Mouse (Mus musculus) stomach, embryonic 15.5 days (tissue): ENCODE data around the gene Galnt12. TPM values are rescaled to one million over a fixed set of nuclear protein-coding genes. Genes with fewer than 3 reads are reported as not detected.

Experiments
- ATAC-seq: fragments of 200-750 bp; cut with Nextera tagmentation; 2 replicates; pipeline ENCODE4 v1.8.0; 2017; ENCODE audit warnings: low read depth, moderate number of reproducible peaks, moderate TSS enrichment; ENCODE audit not compliant: insufficient read depth, low FRiP score
- H3K27ac ChIP-seq: fragments of 300-500 bp; sonication (generic); 2 replicates; pipeline ENCODE4 v1.5.1; 2015; ENCODE audit warnings: mild to moderate bottlenecking, inconsistent platforms
- H3K27me3 ChIP-seq: fragments of 300-500 bp; sonication (generic); replicated peaks from 2 replicates; pipeline ENCODE4 v1.6.1; 2015; ENCODE audit warnings: inconsistent platforms
- H3K36me3 ChIP-seq: fragments of 300-500 bp; sonication (generic); 2 replicates; pipeline ENCODE4 v1.6.1; 2015; ENCODE audit warnings: inconsistent platforms
- H3K4me1 ChIP-seq: fragments of 300-500 bp; sonication (generic); 2 replicates; pipeline ENCODE4 v1.6.1; 2015; ENCODE audit warnings: inconsistent platforms
- H3K4me2 ChIP-seq: fragments of 300-500 bp; sonication (generic); 2 replicates; pipeline ENCODE4 v1.6.1; 2015; ENCODE audit warnings: mild to moderate bottlenecking, inconsistent platforms
- H3K4me3 ChIP-seq: fragments of 300-500 bp; sonication (generic); replicated peaks from 2 replicates; pipeline ENCODE4 v1.5.1; 2015; ENCODE audit warnings: inconsistent platforms
- H3K9ac ChIP-seq: fragments of 300-500 bp; sonication (generic); 2 replicates; pipeline ENCODE4 v1.6.1; 2015; ENCODE audit warnings: inconsistent platforms
- H3K9me3 ChIP-seq: fragments of 300-500 bp; sonication (generic); 2 replicates; pipeline ENCODE4 v1.6.1; 2016; ENCODE audit warnings: inconsistent platforms
- WGBS: fragments of 180-500 bp; shearing (Covaris S2); methylation state at CpG from one replicate; pipeline ENCODE4 v1.1.7; 2015; 5-methylcytosine and 5-hydroxymethylcytosine counted together
- polyA plus RNA-seq: library from polyadenylated mRNA; unstranded; fragments of >200 nt; fragmentation: Nextera tagmentation; extraction: Ambion mirVana; gene quantifications from 2 replicates; pipeline ENCODE4 v1.2.1, GENCODE M21; 2015

The Galnt12 gene
- polyA plus RNA-seq, 1 experiment from 2014 or later, result 34.4 TPM

DNA sequence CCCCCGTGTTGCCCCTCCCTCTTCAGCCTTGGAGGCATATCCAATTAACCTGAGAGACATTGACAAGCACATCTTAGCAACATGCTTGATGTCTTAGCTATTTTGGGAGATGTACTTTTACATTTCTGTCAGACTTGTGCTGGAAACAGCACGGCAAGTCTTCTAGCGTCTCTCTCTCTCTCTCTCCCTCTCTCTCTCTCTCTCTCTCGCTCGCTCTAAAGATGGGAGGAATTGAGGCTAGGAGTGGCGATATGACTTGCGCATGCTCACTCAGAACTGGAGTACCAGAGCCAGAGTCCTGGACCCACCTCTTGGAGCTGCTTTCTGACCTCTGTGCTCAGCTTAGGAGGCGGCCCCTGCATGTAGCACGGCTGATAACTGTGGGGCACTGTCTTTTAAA is 20.9 kb downstream of the Galnt12 start:
- Histone ChIP-seq H3K27me3 (no peaks in the 10 kb centered on the region), H3K4me1 (no peaks in the 10 kb centered on the region), H3K4me3 (no peak overlapping the region), H3K9me3 (no peaks in the 10 kb centered on the region), H3K36me3 (no peaks in the 10 kb centered on the region), H3K4me2 (no peak overlapping the region), H3K27ac (no peak overlapping the region), H3K9ac (no peak overlapping the region)
- 65% methylated on average over 9 of the region's 9 CpGs for WGBS
- no peak for ATAC-seq

DNA sequence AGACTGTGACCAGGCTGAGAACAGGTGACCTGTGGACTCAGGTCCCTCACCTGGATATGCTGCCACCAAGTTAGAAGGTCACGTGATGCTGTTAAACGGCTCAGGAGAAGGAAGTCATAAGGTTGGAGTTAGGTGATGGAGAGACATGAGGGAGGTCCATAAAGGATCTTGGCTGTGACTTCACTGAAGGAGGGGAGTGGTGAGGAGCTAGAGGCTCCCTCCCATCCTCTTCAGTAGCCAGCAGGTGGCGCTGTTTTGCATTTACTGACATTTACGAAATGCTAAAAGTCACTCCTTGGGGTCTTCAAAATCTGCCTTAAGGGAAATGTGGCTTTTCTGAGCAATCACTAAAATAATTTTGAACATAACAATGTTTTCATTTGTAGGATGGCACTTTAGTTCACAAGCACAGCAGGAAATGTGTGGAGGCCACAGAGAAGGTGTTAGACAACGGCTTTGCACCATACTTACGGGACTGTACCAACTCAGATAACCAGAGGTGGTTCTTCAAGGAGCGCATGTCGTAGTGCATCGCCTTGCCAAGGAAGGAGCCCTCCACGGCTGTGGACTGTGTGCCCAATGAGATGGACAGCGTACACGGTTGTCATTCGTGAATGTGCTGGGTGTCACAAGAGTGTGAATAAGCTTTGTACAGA is 30.5 kb downstream of the Galnt12 start:
- H3K27me3 ChIP-seq, result no peaks in the 10 kb centered on the region
- no peak overlapping the region for H3K27ac ChIP-seq
- no peak for ATAC-seq
- no peak overlapping the region for H3K4me2 ChIP-seq
- no peak overlapping the region for H3K9ac ChIP-seq
- H3K4me1 ChIP-seq, result no peaks in the 10 kb centered on the region
- H3K36me3 ChIP-seq, result no peaks in the 10 kb centered on the region
- H3K9me3 ChIP-seq, result no peaks in the 10 kb centered on the region
- 62% methylated on average over 13 of the region's 13 CpGs for WGBS
- H3K4me3 ChIP-seq, result no peak overlapping the region

DNA sequence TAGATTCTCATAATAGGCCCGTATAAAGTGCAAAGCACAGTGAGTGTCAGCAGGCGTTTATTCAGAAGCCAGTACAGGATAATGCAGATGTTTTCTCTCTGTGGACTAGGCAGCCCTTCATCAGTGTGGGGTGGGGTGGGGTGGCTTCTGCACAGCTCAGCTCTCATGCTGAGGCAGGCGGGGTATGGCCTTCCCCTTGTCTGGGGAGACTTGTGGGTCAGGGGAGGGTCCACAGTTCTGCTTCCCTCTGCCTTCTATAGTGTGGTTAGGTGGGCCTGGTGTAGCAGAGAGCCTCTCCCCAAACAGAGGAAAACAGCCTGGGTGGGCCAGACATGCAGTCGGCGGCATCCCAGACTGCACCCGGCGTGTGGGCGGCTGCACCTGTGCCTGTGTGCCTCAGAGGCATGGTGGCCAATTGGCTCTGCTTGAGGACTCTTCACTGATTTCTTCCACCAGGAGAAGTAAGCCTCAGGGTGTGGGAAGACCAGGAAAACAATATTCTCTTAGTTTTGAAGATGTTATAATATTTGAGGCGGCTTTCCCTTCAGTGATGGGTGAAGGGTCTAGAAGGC is 32.5 kb downstream of the Galnt12 start:
- Histone ChIP-seq H3K27me3 (no peaks in the 10 kb centered on the region), H3K9me3 (no peaks in the 10 kb centered on the region), H3K36me3 (no peaks in the 10 kb centered on the region), H3K4me2 (no peak overlapping the region), H3K4me3 (no peak overlapping the region), H3K27ac (no peak overlapping the region), H3K4me1 (no peaks in the 10 kb centered on the region), H3K9ac (no peak overlapping the region)
- ATAC-seq, result no peak
- 81% methylated on average over 9 of the region's 9 CpGs for WGBS

DNA sequence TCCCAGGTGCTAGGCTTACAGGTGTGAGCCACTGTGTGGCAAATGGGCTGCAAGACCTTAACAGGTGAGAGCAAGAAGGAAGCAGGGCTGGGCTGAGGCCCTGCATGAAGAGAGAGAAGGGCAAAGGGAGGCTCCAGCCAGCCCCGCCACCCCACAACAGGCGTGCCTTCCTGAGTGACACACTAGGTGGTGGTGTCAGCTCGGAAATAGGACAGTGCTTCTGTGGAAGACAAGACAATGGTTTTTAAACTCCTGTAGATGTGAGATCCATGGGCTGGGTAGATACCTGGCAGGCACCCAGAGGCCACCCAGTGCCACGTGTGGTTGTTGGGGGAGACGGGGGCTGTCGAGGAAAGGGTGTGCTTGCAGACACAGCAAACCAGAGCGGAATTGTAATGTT is 36.8 kb downstream of the Galnt12 start:
- Histone ChIP-seq H3K27me3 (no peaks in the 10 kb centered on the region), H3K4me1 (no peaks in the 10 kb centered on the region), H3K4me3 (no peak overlapping the region), H3K9ac (no peak overlapping the region), H3K36me3 (no peaks in the 10 kb centered on the region), H3K9me3 (no peaks in the 10 kb centered on the region), H3K27ac (no peak overlapping the region), H3K4me2 (no peak overlapping the region)
- 70% methylated on average over 7 of the region's 7 CpGs for WGBS
- no peak for ATAC-seq

DNA sequence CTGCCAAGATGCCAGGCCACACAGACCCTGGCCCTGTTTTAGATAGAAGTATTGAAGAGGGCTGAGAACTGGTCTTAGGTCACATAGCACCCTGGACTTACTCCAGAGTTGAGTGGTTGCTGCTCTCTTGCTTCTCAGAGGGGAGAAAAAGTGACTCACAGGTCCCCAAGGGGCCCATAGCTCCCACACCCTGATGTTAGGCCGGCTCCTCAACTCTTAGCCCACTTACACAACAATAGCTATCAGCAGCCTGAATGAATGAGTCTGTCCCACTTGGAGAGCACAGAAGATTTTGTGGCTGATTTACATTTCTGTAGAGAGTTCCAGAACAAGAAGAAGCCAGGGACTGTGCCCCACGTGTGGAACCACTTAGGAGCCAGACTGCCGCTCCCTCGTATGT is 37.9 kb downstream of the Galnt12 start:
- no peak overlapping the region for H3K4me3 ChIP-seq
- H3K36me3 ChIP-seq, result no peaks in the 10 kb centered on the region
- no peak overlapping the region for H3K27ac ChIP-seq
- no peak overlapping the region for H3K4me2 ChIP-seq
- H3K9me3 ChIP-seq, result no peaks in the 10 kb centered on the region
- no peak overlapping the region for H3K9ac ChIP-seq
- 69% methylated on average over 4 of the region's 4 CpGs for WGBS
- no peak for ATAC-seq
- no peaks in the 10 kb centered on the region for H3K4me1 ChIP-seq
- no peaks in the 10 kb centered on the region for H3K27me3 ChIP-seq

DNA sequence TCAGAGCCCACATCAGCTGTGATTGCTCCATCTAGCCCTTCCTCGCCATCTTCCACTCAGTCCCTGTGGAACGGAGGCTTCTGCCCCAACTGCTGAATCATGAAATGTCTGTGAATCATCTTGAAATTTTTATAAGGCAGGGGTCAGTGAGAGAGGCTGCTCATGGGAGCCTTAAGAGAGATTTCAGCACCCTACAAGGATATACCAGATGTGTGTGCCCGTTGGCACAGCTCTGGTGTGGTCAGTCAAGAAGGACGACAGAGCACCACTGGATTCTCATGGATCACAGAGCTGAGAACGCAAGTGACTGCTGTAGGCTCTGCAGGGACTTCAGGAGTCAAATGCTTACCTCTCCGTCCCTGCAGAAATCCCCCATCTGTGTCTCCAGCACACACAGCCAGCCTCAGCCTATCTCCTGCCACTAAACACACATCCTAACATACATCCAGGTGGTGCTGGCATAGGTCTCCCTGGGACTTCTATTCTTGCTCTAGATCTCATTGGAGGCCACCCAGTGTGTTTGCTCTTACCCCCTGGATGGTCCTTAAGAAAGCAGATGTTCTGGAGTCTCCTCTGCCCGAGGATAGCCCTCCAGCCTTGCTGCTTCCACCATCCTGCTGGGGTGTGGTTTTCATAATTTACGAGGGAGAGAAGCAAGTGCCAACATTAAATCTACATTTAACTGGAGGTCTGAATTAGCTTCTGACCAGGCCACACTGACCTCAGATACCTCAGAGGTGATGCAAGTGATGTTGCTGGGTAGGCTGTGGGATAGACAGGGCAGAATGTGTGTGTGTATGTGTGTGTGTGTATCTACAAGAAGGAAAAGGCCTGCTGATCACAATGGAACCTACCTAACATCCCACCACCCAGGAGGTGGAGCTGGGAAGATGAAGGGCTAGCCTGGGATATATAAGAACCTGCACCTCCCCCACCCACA is 38.7 kb downstream of the Galnt12 start:
- no peak overlapping the region for H3K27ac ChIP-seq
- WGBS, result 80% methylated on average over 8 of the region's 8 CpGs
- no peak for ATAC-seq

DNA sequence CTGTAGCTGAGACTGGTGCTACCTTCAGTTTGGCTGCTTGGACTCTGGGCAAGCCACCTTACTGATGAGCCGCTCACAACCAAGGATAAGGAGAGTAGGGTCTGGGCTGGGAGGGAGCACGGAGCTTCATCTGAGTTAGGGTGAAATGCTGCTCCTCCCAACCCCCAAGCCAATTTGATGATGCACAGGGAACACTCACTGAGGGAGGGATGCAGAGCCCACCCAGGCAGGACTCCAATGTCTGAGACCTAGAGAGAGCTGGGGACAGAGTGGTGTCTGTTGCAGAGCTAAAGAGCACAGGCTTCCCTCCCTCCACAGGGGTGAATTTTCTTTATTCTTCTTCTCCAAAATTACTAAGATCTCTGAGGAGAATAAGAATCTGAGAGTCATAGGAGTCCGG is 40.2 kb downstream of the Galnt12 start:
- Histone ChIP-seq H3K4me2 (no peak overlapping the region), H3K27me3 (no peaks in the 10 kb centered on the region), H3K9me3 (no peaks in the 10 kb centered on the region), H3K9ac (no peak overlapping the region), H3K36me3 (no peaks in the 10 kb centered on the region), H3K27ac (peak overlapping the region; percentile 72; the same call in 1 of the 2 replicates), H3K4me1 (no peaks in the 10 kb centered on the region), H3K4me3 (no peak overlapping the region)
- no peak for ATAC-seq
- WGBS, result 76% methylated on average over 3 of the region's 3 CpGs

More for the DNA sequence above, 38.7 kb downstream of the Galnt12 start:
- no peaks in the 10 kb centered on the region for H3K4me1 ChIP-seq
- no peaks in the 10 kb centered on the region for H3K9me3 ChIP-seq
- H3K36me3 ChIP-seq, result no peaks in the 10 kb centered on the region
- H3K9ac ChIP-seq, result no peak overlapping the region
- H3K27me3 ChIP-seq, result no peaks in the 10 kb centered on the region
- no peak overlapping the region for H3K4me2 ChIP-seq
- H3K4me3 ChIP-seq, result no peak overlapping the region

DNA sequence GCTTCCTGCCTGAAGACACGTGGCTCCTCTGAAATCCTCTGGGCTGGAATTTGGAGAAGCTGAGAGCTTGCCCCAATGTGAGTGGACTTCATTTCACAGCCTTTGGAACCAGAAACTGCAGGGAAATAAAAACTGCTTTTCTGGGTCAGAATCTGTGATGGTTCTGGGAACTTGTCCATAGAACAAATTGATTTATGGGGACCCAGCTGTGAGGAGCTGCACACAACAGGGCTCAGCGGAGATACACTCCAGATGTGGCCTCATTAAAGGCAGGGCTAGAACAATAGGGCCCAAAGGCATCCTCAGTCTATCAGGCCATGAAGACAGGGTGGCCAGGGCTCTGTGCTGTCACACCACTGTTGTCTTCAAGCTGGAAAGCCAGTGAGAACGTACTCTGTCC is 40.7 kb downstream of the Galnt12 start:
- Histone ChIP-seq H3K27ac (peak overlapping the region; percentile 72; the same call in 1 of the 2 replicates), H3K4me2 (no peak overlapping the region), H3K9ac (no peak overlapping the region), H3K4me1 (no peaks in the 10 kb centered on the region), H3K4me3 (no peak overlapping the region), H3K27me3 (no peaks in the 10 kb centered on the region), H3K9me3 (no peaks in the 10 kb centered on the region), H3K36me3 (no peaks in the 10 kb centered on the region)
- peak; percentile 56; the same call in 1 of the 2 replicates for ATAC-seq
- 50% methylated on average over 3 of the region's 3 CpGs for WGBS

DNA sequence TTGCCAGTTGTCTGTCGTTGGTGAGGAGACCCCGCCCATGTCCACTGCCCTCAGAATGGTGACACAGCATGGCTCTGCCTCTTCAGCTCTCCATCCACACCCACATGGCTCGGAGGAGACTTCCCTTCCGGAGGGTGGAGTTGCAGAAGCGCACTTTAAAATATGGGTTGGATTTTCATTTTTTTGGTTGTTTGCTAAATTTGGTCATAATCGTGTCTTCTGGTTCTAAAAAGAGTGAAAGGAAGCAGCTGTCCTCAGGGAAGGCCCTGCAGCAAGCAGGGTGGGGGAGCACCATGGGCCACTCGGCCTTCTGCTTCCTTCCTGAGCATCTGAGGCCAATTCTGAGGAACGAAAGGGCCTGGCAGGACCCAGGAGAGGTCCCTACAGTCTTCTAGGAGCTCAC is 45.0 kb downstream of the Galnt12 start:
- 55% methylated on average over 8 of the region's 8 CpGs for WGBS
- Histone ChIP-seq H3K27ac (peak overlapping the region; percentile 65), H3K27me3 (no peaks in the 10 kb centered on the region), H3K9ac (no peak overlapping the region), H3K36me3 (no peaks in the 10 kb centered on the region), H3K4me1 (0 out of 2 replicates have a peak, but pooled peaks cover 7% of the 10 kb centered on the region), H3K4me2 (0 out of 2 replicates have a peak overlapping the region, but pooled peaks have one; percentile 13), H3K4me3 (no peak overlapping the region), H3K9me3 (no peaks in the 10 kb centered on the region)
- no peak for ATAC-seq

DNA sequence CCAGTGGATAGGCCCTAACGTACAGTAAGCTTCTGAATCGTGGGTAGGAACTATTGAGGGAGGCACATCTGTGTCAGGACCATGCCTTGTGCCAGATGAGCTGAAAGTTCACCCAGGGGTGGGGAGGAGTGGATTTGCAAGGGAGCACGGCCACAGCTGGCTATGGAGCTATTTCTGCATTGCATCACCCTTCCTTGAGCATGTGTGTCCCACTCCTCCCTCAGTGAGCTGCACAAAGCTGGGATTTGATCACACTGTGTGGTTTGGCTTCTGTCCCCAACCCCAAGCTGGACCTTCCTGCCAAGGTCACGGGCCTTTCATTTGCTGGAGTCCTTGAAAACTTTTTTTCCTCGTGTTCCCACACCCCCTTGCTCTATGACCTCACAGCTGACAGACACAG is 45.8 kb downstream of the Galnt12 start:
- H3K4me1 ChIP-seq, result 0 out of 2 replicates have a peak, but pooled peaks cover 7% of the 10 kb centered on the region
- WGBS, result 60% methylated on average over 5 of the region's 5 CpGs
- H3K27ac ChIP-seq, result peak overlapping the region; percentile 44; the same call in 1 of the 2 replicates

DNA sequence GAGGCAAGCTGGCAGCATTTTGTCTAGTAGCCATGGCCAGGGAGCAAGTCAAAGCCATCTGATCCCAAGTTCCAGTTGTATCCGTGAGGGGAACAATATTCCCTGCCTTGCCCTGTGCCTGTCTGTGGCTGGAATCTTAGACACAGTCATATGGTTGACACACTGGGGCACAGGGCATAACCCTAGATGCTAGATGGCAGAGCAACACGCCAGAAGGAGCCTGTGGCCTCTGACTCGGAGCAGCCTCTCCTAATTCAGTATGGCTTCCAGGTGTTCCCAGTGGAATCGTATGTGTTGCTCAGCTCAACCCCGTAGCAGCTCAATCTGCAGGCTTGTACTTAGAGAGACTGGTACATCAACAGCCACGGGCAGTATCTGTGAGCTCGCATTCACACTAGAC is 46.7 kb downstream of the Galnt12 start:
- no peaks in the 10 kb centered on the region for H3K36me3 ChIP-seq
- H3K9ac ChIP-seq, result no peak overlapping the region
- H3K4me1 ChIP-seq, result 0 out of 2 replicates have a peak, but pooled peaks cover 7% of the 10 kb centered on the region
- peak overlapping the region; percentile 69 for H3K27ac ChIP-seq
- H3K4me2 ChIP-seq, result no peak overlapping the region
- no peaks in the 10 kb centered on the region for H3K27me3 ChIP-seq
- H3K9me3 ChIP-seq, result no peaks in the 10 kb centered on the region
- 73% methylated on average over 7 of the region's 7 CpGs for WGBS
- no peak overlapping the region for H3K4me3 ChIP-seq
- no peak for ATAC-seq

More for the DNA sequence above, 45.8 kb downstream of the Galnt12 start:
- H3K9me3 ChIP-seq, result no peaks in the 10 kb centered on the region
- H3K4me3 ChIP-seq, result no peak overlapping the region
- H3K36me3 ChIP-seq, result no peaks in the 10 kb centered on the region
- no peak overlapping the region for H3K4me2 ChIP-seq
- no peak overlapping the region for H3K9ac ChIP-seq
- H3K27me3 ChIP-seq, result no peaks in the 10 kb centered on the region
- ATAC-seq, result no peak; the same call in 1 of the 2 replicates
